Mouse (Mus musculus) inflammation-experienced regulatory T-cells (primary cell): ENCODE data around the gene Dync1h1. TPM values are rescaled to one million over a fixed set of nuclear protein-coding genes. Genes with fewer than 3 reads are reported as not detected.

ENCODE experiments used
- polyA plus RNA-seq, 2 experiments: library from polyadenylated mRNA; unstranded; fragments of 100-300 nt; shearing (Covaris generic); gene quantifications; one replicate each; pipeline ENCODE4 v1.2.1; 2017

The Dync1h1 gene
- polyA plus RNA-seq = 10 to 100 TPM; 24.8 to 31.2 TPM

GRCm38 (mm10) chr12:110601241-110602218 lies at the start of gene Dync1h1:
Gene Dync1h1, plus strand, starts transcription at chr12:110601452.

GRCm38 (mm10) chr12:110682561-110683299 lies 81.5 kb downstream of the Dync1h1 start, which contains the start of gene 1700001K19Rik:
Gene 1700001K19Rik, minus strand, starts transcription at chr12:110682619.

GRCm38 (mm10) chr12:110702556-110702955 lies 101.3 kb downstream of the Dync1h1 start, which contains the start of gene Hsp90aa1:
Gene Hsp90aa1, minus strand, starts transcription at chr12:110702728.

Other genes starting within 250 kb of the Dync1h1 start
- 100 to 1,000 TPM; 189 to 215 TPM for gene Ppp2r5c, start 154.3 kb upstream of the Dync1h1 start, polyA plus RNA-seq
- under 1 TPM; 0.17 to 0.50 TPM for gene 1700001K19Rik, start 81.2 kb downstream of the Dync1h1 start, polyA plus RNA-seq
- gene Hsp90aa1, start 101.3 kb downstream of the Dync1h1 start, polyA plus RNA-seq = 100 to 1,000 TPM; 441 to 452 TPM
- 10 to 100 TPM; 71.5 to 83.1 TPM for gene Wdr20, start 136.5 kb downstream of the Dync1h1 start, polyA plus RNA-seq
- gene Mok, start 239.5 kb downstream of the Dync1h1 start, polyA plus RNA-seq = 1 to 10 TPM in 1 of 2 experiments, not detected in 1; 1.7 TPM
- gene Zfp839, start 248.8 kb downstream of the Dync1h1 start, polyA plus RNA-seq = 1 to 10 TPM; 1.3 to 6.3 TPM